Mouse (Mus musculus) forebrain, embryonic 13.5 days (tissue): ENCODE results near the gene Tunar. TPM values are rescaled to one million over a fixed set of nuclear protein-coding genes. Genes with fewer than 3 reads are reported as not detected.

Source experiments
- ATAC-seq: fragments of 200-750 bp; cut with Nextera tagmentation; 2 replicates; pipeline ENCODE4 v1.8.0; 2017
- H3K27ac ChIP-seq: fragments of 300-500 bp; sonication (generic); 2 replicates; pipeline ENCODE4 v1.5.1; 2015; ENCODE audit warnings: inconsistent platforms, mild to moderate bottlenecking, moderate library complexity
- H3K27me3 ChIP-seq: fragments of 300-500 bp; sonication (generic); 2 replicates; pipeline ENCODE4 v1.6.1; 2015; ENCODE audit warnings: mild to moderate bottlenecking, inconsistent platforms
- H3K36me3 ChIP-seq: fragments of 300-500 bp; sonication (generic); 2 replicates; pipeline ENCODE4 v1.6.1; 2015; ENCODE audit warnings: mild to moderate bottlenecking, inconsistent platforms; ENCODE audit not compliant: poor library complexity, severe bottlenecking
- H3K4me1 ChIP-seq: fragments of 300-500 bp; sonication (generic); 2 replicates; pipeline ENCODE4 v1.6.1; 2015; ENCODE audit warnings: inconsistent platforms
- H3K4me2 ChIP-seq: fragments of 300-500 bp; sonication (generic); 2 replicates; pipeline ENCODE4 v1.6.1; 2015; ENCODE audit warnings: inconsistent platforms, mild to moderate bottlenecking, moderate library complexity
- H3K4me3 ChIP-seq: fragments of 300-500 bp; sonication (generic); 2 replicates; pipeline ENCODE4 v1.5.1; 2015; ENCODE audit warnings: mild to moderate bottlenecking, inconsistent platforms
- H3K9ac ChIP-seq: fragments of 300-500 bp; sonication (generic); 2 replicates; pipeline ENCODE4 v1.6.1; 2015; ENCODE audit warnings: mild to moderate bottlenecking, inconsistent platforms
- H3K9me3 ChIP-seq: fragments of 300-500 bp; sonication (generic); replicated peaks from 2 replicates; pipeline ENCODE4 v1.6.1; 2016; ENCODE audit warnings: inconsistent platforms
- WGBS: fragments of 180-500 bp; shearing (Covaris S2); methylation state at CpG from one replicate; pipeline ENCODE4 v1.1.7; 2015; 5-methylcytosine and 5-hydroxymethylcytosine counted together
- polyA plus RNA-seq: library from polyadenylated mRNA; unstranded; fragments of >200 nt; fragmentation: Nextera tagmentation; extraction: Ambion mirVana; gene quantifications from 2 replicates; pipeline ENCODE4 v1.2.1, GENCODE M21; 2015

Tunar gene
- 2.0 and 2.7 TPM in 2 replicates for polyA plus RNA-seq

DNA sequence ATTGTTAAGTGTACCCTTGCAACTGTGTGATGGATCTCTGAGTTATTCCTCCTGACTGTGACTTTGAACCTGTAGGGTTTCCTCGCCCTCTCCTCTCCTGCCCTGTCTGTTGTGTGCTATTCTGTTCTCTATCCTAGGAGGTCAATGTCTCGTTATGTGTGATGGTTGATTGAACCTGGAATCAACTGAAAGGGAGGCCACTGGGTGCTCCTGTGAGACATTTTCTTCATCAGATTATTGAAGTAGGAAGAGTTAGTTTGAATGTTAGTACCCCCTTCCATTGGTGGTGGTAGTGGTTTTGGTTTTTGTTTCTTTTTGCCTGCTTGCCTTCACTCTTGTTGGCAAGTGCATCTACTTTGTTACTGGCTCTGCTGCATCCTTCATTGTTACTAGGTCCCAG, at the start of gene Tunar:
TSS of gene Tunar (plus strand) at position 301 of the 400 bp plus-strand sequence.
- Histone ChIP-seq H3K27me3 (peaks cover 21% of the 10 kb centered on the region), H3K27ac (no peak within 1 kb of the TSS), H3K4me1 (peaks cover 15% of the 10 kb centered on the region), H3K4me3 (no peak within 1 kb of the TSS), H3K4me2 (no peak within 1 kb of the TSS), H3K9ac (no peak within 1 kb of the TSS), H3K9me3 (no peaks in the 10 kb centered on the region), H3K36me3 (no peaks in the 10 kb centered on the region)
- ATAC-seq: no peak
- WGBS: 82% methylated on average over 2 of the region's 2 CpGs

DNA sequence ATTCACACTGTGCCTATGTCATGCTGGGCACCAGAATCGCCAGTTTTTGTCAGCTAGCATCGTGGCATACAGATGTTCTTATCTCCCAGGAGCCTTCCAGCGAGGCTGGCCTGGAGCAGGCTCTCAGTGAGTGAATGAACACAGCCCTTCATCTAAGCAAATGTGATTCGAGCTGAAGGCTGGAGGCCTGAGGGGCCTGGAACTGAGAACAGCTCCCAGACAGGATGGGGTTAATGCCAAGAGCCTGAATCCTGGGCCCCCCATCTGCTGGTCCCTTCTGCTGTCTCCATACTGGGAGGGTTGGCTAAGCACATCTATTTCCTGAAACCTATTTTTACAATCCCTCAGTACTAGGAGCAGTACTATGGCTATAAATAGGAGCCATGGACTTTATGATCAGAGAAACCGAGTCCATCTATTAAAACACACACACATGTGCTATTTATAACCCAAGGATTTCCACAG, 21.1 kb upstream of the Tunar start:
- H3K4me2 ChIP-seq: no peak overlapping the region
- WGBS: 71% methylated on average over 5 of the region's 5 CpGs
- H3K27me3 ChIP-seq: no peaks in the 10 kb centered on the region
- ATAC-seq: no peak
- H3K9me3 ChIP-seq: peaks cover 3% of the 10 kb centered on the region; the same call in 1 of the 2 replicates
- H3K4me3 ChIP-seq: no peak overlapping the region
- no peak overlapping the region for H3K27ac ChIP-seq
- H3K9ac ChIP-seq: no peak overlapping the region
- H3K36me3 ChIP-seq: no peaks in the 10 kb centered on the region
- H3K4me1 ChIP-seq: no peaks in the 10 kb centered on the region

DNA sequence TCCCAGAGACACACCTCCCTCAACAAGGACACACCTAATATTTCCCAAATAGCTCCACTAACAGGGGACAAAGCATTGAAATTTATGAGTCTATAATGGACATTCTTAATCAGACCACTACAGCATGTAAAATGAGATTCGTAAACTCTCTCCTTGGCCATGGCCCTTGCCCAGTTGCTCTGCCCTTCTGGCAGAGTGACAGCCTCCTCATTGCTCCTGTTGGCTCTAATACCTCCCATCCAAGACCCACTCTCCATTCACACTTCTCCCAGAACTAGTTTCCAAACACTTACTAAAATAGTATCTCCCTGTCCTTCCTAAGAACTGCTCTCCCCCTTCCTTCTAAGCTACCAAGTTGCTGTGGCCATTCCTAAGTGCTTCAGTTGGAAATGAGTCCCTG, 19.3 kb upstream of the Tunar start:
- ATAC-seq: no peak
- Histone ChIP-seq H3K36me3 (no peaks in the 10 kb centered on the region), H3K27ac (no peak overlapping the region), H3K9ac (no peak overlapping the region), H3K4me1 (no peaks in the 10 kb centered on the region), H3K4me2 (no peak overlapping the region), H3K4me3 (no peak overlapping the region), H3K9me3 (no peaks in the 10 kb centered on the region), H3K27me3 (no peaks in the 10 kb centered on the region)
- WGBS: 91% methylated on average over 1 of the region's 1 CpGs

DNA sequence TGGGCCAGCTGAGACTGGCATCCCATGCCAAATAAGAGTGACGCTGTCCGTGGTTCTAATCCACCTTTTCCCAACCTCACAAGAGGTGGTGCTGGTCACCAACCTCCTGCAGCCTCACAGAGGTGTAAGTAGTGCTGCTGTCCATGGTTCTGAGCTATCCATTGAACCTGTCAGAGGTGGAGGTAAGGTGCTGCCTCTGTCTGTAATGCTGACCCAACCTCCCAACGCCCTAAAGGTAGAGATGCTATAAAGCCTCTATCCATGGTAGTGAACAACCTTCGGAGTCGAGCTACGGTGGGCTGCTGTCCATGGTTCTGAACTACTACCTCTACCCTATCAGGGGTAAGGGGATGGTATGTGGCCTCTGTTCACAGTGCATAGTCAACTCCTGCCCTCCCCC, 11.5 kb upstream of the Tunar start:
- Histone ChIP-seq H3K4me3 (no peak overlapping the region), H3K27me3 (no peaks in the 10 kb centered on the region), H3K4me1 (no peaks in the 10 kb centered on the region), H3K4me2 (no peak overlapping the region), H3K36me3 (no peaks in the 10 kb centered on the region), H3K27ac (no peak overlapping the region), H3K9me3 (no peaks in the 10 kb centered on the region), H3K9ac (no peak overlapping the region)
- WGBS: 26% methylated on average over 6 of the region's 6 CpGs
- no peak for ATAC-seq

DNA sequence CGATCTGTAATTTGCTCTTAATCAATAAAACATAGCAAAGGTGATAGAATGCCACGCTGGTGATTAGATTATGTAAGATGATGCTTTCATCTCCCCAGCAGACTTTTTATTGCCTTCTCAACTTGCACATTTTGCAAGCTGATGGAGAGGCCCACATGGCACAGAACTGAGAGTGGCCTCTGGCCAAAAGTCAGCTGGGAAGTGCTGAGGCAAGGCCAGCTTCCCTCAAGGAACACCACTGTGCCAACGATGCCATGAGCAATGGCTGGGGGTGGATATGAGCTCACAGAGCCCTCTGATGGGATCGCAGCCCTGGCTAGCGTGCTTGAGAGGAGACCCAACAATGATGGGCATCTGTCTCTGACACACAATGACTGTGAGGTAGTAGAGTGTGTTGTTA, 6.6 kb upstream of the Tunar start:
- Histone ChIP-seq H3K27ac (no peak overlapping the region), H3K4me3 (no peak overlapping the region), H3K27me3 (no peaks in the 10 kb centered on the region), H3K9ac (no peak overlapping the region), H3K36me3 (no peaks in the 10 kb centered on the region), H3K9me3 (no peaks in the 10 kb centered on the region), H3K4me1 (no peaks in the 10 kb centered on the region), H3K4me2 (no peak overlapping the region)
- no peak for ATAC-seq
- WGBS: 82% methylated on average over 5 of the region's 5 CpGs

DNA sequence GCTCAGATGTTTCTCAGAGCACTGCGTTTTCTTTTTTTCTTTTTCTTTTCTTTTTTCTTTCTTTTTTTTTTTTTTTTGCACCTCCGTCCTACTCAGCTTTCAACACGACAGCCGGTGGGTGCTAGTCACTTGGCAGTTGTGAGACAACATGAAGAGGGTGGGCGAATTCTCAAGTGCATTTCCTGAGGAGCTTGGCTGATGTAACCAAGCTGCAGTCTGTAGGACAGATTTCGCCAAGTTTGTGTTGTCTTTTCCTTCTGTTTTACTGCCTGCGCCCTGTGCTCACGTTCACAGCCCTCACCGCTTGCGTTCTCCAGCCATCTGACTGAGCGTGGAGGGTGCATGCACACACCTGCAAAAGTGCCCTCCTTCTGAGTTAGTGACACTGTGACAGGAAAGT, 5.3 kb upstream of the Tunar start:
- Histone ChIP-seq H3K9ac (no peak overlapping the region), H3K4me2 (no peak overlapping the region), H3K9me3 (no peaks in the 10 kb centered on the region), H3K27ac (no peak overlapping the region), H3K4me3 (no peak overlapping the region), H3K27me3 (no peaks in the 10 kb centered on the region), H3K36me3 (no peaks in the 10 kb centered on the region), H3K4me1 (no peaks in the 10 kb centered on the region)
- 50% methylated on average over 11 of the region's 11 CpGs for WGBS
- peak; percentile 45; the same call in 1 of the 2 replicates for ATAC-seq

DNA sequence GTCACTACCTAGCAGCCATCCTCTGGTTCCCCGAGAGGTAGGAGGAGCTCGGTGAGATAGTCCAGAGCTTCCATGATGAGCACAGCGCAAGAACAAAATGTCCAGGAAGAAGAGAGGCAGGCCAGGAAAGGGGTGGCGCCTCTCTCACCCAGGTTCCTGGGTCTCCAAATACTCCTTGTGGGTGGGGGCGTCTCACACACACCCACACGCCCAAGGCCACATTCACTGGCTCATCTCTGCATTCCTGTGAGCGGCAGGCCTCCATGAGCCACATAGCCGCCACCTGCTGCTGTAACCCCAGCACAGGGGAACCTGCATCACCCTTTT, 2.4 kb downstream of the Tunar start:
- peak overlapping the region; percentile 96 for H3K4me2 ChIP-seq
- no peaks in the 10 kb centered on the region for H3K36me3 ChIP-seq
- whole genome bisulfite sequencing: 9% methylated on average over 8 of the region's 8 CpGs
- H3K4me3 ChIP-seq: peak overlapping the region; percentile 64
- H3K9me3 ChIP-seq: no peaks in the 10 kb centered on the region
- ATAC-seq: no peak; the same call in 1 of the 2 replicates
- peaks cover 23% of the 10 kb centered on the region for H3K27me3 ChIP-seq
- H3K27ac ChIP-seq: 0 out of 2 replicates have a peak overlapping the region, but pooled peaks have one; percentile 7
- peaks cover 15% of the 10 kb centered on the region for H3K4me1 ChIP-seq
- H3K9ac ChIP-seq: peak overlapping the region; percentile 68

DNA sequence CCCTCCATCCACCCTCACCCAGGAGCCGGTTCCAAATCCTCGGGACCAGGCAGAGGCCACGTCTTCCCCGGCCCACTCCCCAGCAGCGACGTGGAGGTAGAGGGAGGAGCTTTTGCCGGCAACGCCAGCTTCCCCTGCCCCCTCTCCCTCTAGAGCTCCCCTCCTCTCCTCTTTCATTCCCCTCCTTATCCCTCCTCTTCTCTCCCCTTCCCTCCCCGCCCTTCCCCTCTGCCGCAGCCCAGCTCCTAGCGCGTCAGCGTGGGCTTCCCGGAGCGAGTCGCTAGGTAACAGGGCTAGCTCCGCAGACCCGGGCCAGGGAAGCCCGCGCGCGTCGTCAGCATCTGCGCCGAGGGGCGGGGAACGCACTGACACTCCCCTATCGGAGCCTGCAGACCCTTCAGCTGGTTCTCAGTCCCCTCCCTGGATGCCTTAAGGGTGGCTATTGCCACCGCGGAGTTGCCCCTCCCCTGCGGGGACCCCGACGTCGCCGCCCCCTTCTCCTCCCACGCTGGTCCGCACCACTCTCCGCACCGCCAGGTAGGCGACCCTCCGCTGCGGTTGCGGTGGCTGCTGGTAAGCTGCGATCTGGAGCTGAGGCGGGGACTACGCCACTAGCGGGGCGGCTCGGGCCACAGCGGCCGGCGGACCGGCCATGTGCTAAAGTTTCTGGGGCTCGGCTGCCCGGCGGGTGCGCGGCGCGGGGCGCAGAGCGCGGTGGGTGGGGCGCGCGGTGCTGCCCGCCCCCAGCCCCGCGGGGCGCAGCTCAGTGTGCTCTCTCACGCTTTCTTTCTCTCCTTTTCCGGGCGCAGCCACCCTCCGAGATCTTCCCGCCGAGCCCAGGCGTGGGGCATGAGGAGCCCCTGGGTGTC, 3.0 kb downstream of the Tunar start:
- H3K27me3 ChIP-seq: peaks cover 25% of the 10 kb centered on the region
- peaks cover 15% of the 10 kb centered on the region for H3K4me1 ChIP-seq
- 0 out of 2 replicates have a peak overlapping the region, but pooled peaks have one; percentile 7 for H3K27ac ChIP-seq
- no peaks in the 10 kb centered on the region for H3K36me3 ChIP-seq
- peak; percentile 93 for ATAC-seq
- H3K9me3 ChIP-seq: no peaks in the 10 kb centered on the region
- WGBS: under 1% methylated on average over 62 of the region's 77 CpGs
- H3K4me2 ChIP-seq: peak overlapping the region; percentile 96
- H3K4me3 ChIP-seq: peak overlapping the region; percentile 64
- peak overlapping the region; percentile 68 for H3K9ac ChIP-seq

DNA sequence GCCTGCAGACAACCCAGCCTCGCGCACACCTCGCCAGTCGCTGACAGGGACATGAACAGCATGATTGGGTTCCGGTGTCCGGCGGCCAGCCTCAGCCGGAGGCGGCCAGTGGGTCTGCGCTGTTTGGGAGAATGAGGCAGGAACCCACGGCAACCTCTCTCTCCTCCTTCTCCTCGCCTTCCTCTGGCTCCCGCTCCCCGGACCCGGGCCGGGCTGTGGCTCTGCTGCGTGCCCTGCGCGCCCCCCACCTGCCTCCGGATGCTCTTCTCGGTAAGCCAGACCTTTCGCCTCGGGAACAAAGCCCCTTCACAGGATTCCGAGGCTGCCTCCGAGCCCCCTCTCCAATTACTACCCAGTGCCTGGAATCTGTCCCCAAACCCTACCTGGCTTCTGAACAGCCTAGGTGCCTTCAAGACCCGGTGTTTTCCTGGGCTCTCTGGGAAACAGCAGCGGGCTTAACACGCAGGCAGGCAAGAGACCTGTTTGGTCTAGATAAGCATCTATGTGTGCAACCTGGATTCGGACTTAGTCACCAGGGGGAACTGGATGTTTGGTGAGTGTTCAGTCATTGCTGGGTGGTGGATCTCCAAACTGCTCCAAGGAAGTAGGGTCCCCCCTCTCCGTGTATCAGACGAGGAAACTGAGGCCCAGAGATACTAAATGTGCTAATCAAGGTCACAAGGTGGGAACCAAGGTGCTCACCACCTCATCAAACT, 3.8 kb downstream of the Tunar start:
- peaks cover 25% of the 10 kb centered on the region for H3K27me3 ChIP-seq
- peaks cover 15% of the 10 kb centered on the region for H3K4me1 ChIP-seq
- peak overlapping the region; percentile 68 for H3K9ac ChIP-seq
- H3K9me3 ChIP-seq: no peaks in the 10 kb centered on the region
- peak overlapping the region; percentile 64 for H3K4me3 ChIP-seq
- peak overlapping the region; percentile 96 for H3K4me2 ChIP-seq
- H3K27ac ChIP-seq: no peak overlapping the region
- ATAC-seq: no peak
- no peaks in the 10 kb centered on the region for H3K36me3 ChIP-seq
- WGBS: 4% methylated on average over 25 of the region's 31 CpGs

DNA sequence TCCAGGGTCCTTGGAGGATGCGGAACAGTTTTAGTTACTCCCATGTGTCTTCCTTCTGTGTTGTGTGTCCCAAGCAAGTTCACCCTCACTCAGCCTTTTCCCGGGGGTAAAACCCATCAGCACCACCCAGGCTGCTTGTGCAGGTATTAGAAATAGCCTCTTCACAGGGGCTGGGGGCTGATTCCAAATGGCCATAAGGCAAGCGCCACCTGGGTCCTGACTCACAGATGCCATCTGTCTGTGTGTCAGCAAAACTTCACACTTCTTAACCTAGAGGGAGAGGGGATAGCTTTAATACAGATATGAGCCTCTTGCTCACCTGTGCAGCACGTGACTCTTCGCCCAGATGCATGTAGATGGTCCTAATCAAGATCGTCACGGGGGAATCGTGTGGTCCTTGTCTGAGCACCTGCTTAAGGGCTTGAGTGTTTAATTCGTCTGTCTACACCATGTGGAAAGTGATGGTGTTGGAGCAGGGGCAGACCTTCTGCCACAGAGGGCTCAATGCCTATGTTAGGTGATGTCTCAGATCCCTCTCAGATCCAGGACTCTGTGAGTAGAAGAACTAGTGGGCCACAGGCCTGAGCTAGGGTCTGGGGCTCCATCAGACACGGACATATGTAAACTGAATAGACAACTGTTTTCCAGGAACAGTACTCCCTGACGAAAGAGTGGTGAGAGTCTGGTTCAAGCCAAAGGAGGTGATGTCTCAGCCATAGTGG, 4.7 kb downstream of the Tunar start:
- peak overlapping the region; percentile 64; the same call in 1 of the 2 replicates for H3K4me3 ChIP-seq
- H3K4me2 ChIP-seq: peak overlapping the region; percentile 96
- H3K36me3 ChIP-seq: no peaks in the 10 kb centered on the region
- no peak overlapping the region for H3K9ac ChIP-seq
- H3K27me3 ChIP-seq: peaks cover 25% of the 10 kb centered on the region
- 84% methylated on average over 11 of the region's 11 CpGs for WGBS
- H3K4me1 ChIP-seq: peaks cover 15% of the 10 kb centered on the region
- ATAC-seq: no peak
- H3K27ac ChIP-seq: no peak overlapping the region
- no peaks in the 10 kb centered on the region for H3K9me3 ChIP-seq

DNA sequence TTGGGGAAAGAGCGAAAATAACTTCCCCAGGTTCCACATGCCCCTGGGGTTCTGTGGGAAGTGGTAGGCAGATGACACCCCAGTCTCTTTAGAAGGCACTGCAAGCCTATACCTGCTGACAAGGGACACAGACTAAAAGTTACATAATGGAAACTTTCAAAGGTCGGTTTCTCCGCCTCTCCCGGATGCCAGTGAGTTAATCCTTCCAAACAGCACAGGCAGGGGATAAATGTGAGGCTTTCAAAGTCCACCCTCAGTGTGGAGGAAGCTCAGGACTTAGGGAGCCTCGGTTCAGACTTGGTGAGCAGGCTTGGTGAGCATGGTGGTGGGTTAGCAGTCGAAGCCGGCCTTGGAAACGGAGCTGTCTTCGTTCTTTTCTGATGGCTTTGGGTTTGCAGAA, 7.9 kb downstream of the Tunar start:
- no peaks in the 10 kb centered on the region for H3K36me3 ChIP-seq
- peaks cover 9% of the 10 kb centered on the region for H3K4me1 ChIP-seq
- no peak overlapping the region for H3K27ac ChIP-seq
- H3K9ac ChIP-seq: no peak overlapping the region
- ATAC-seq: no peak
- whole genome bisulfite sequencing: 27% methylated on average over 9 of the region's 9 CpGs
- no peak overlapping the region for H3K4me2 ChIP-seq
- H3K4me3 ChIP-seq: no peak overlapping the region
- peaks cover 22% of the 10 kb centered on the region for H3K27me3 ChIP-seq
- H3K9me3 ChIP-seq: no peaks in the 10 kb centered on the region

DNA sequence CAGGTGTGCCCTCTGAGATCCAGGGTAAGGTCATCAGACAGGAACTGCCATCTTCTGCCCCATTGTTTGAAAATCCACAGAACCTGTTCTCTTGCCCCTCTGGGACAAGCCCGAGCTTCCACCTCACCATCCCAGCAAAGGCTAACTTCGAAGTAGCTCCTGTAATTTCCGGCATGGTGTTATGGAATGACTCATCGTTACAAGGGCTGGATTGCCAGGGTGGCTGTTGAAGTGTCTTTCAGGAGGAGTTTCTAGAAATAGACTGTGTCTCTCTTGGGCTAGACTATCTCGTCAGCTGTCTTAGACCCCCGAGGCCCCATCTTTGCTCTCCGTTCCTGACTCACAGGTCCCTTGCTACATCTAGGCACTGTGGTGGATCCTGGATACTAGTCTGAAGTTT, 10.8 kb downstream of the Tunar start:
- Histone ChIP-seq H3K27ac (no peak overlapping the region), H3K9ac (no peak overlapping the region), H3K36me3 (no peaks in the 10 kb centered on the region), H3K4me2 (no peak overlapping the region), H3K4me3 (no peak overlapping the region), H3K9me3 (no peaks in the 10 kb centered on the region), H3K4me1 (0 out of 2 replicates have a peak, but pooled peaks cover 3% of the 10 kb centered on the region), H3K27me3 (0 out of 2 replicates have a peak, but pooled peaks cover 3% of the 10 kb centered on the region)
- no peak for ATAC-seq
- 92% methylated on average over 7 of the region's 7 CpGs for WGBS
